Mouse (Mus musculus): ENCODE measurements at regions not wholly inside any gene's neighbourhood (a gene's known extent, or its start where the extent isn't known, plus 50 kb on each side); places are given as distances from the start of the nearest gene placed in this dataset.

- H3K36me3 ChIP-seq (ENCODE audit: insufficient read depth), result no peaks in the 10 kb centered on the region
- H3K4me3 ChIP-seq (ENCODE audit: low read depth, low read length), result no peak overlapping the region
- no peaks in the 10 kb centered on the region for H3K27me3 ChIP-seq (ENCODE audit: insufficient read depth, low read length)
- peaks cover 16% of the 10 kb centered on the region for H3K4me1 ChIP-seq (ENCODE audit: insufficient read depth)
- DNase-seq, result no peak
- H3K4me2 ChIP-seq, result no peak overlapping the region
- H3K9me3 ChIP-seq (ENCODE audit: low read depth, low read length), result no peaks in the 10 kb centered on the region
- H3K27ac ChIP-seq (ENCODE audit: low read depth), result no peak overlapping the region
- no peak for ATAC-seq (ENCODE audit: insufficient read depth)
- H3K9ac ChIP-seq, result no peak overlapping the region
- no peak for TF ChIP-seq CTCF (IDR thresholded peaks at IDR 0.05; ENCODE audit: low read depth)
- 89% methylated on average over 8 of the region's 8 CpGs for WGBS
Measured at GRCm38 (mm10) chr13:97820401-97820800, 60.0 kb upstream of the Gm10260 start.

- no peaks in the 10 kb centered on the region for H3K36me3 ChIP-seq (ENCODE audit: insufficient read depth)
- no peak for TF ChIP-seq CTCF (IDR thresholded peaks at IDR 0.05; ENCODE audit: low read depth)
- no peak overlapping the region for H3K4me3 ChIP-seq (ENCODE audit: low read depth, low read length)
- no peaks in the 10 kb centered on the region for H3K27me3 ChIP-seq (ENCODE audit: insufficient read depth, low read length)
- no peaks in the 10 kb centered on the region for H3K9me3 ChIP-seq (ENCODE audit: low read depth, low read length)
- WGBS, result 88% methylated on average over 9 of the region's 9 CpGs
- DNase-seq (no peak), ATAC-seq (ENCODE audit: insufficient read depth) (no peak)
- H3K4me1 ChIP-seq (ENCODE audit: insufficient read depth), result peaks cover 4% of the 10 kb centered on the region
- no peak overlapping the region for H3K27ac ChIP-seq (ENCODE audit: low read depth)
- no peak overlapping the region for H3K4me2 ChIP-seq
- no peak overlapping the region for H3K9ac ChIP-seq
Measured at GRCm38 (mm10) chr13:97819036-97819435, 58.6 kb upstream of the Gm10260 start.

- 86% methylated on average over 3 of the region's 3 CpGs for WGBS
- Histone ChIP-seq H3K4me2 (no peak overlapping the region), H3K36me3 (ENCODE audit: insufficient read depth) (no peaks in the 10 kb centered on the region), H3K27me3 (ENCODE audit: insufficient read depth, low read length) (no peaks in the 10 kb centered on the region), H3K9ac (no peak overlapping the region), H3K9me3 (ENCODE audit: low read depth, low read length) (no peaks in the 10 kb centered on the region), H3K4me1 (ENCODE audit: insufficient read depth) (no peaks in the 10 kb centered on the region), H3K27ac (ENCODE audit: low read depth) (no peak overlapping the region), H3K4me3 (ENCODE audit: low read depth, low read length) (no peak overlapping the region)
- ATAC-seq (ENCODE audit: insufficient read depth) (no peak), DNase-seq (no peak)
- TF ChIP-seq CTCF (IDR thresholded peaks at IDR 0.05; ENCODE audit: low read depth), result no peak
Measured at GRCm38 (mm10) chr13:97816923-97817322, 56.5 kb upstream of the Gm10260 start.
